Mouse (Mus musculus) limb, embryonic 11.5 days (tissue): ENCODE measurements around the gene Pcbp2. TPM values are rescaled to one million over a fixed set of nuclear protein-coding genes. Genes with fewer than 3 reads are reported as not detected.
A peak's percentile ranks its signal among the peaks of the same experiment; 100 is the strongest.

Source experiments
- ATAC-seq: fragments of 200-750 bp; cut with Nextera tagmentation; 2 replicates; pipeline ENCODE4 v1.8.0; 2017; ENCODE audit warnings: low read depth; ENCODE audit not compliant: insufficient number of reproducible peaks, low FRiP score, low TSS enrichment
- DNase-seq: peaks from one replicate; pipeline ENCODE4 v3.0.0-alpha.2; 2015; ENCODE audit warnings: low spot score
- H3K27ac ChIP-seq: fragments of 300-500 bp; sonication (generic); replicated peaks from 2 replicates; pipeline ENCODE4 v1.5.1; 2014; ENCODE audit warnings: low read depth, mild to moderate bottlenecking, low read length
- H3K27me3 ChIP-seq: fragments of 300-500 bp; sonication (generic); 2 replicates; pipeline ENCODE4 v1.6.1; 2014; ENCODE audit warnings: mild to moderate bottlenecking, low read length, mixed read lengths; ENCODE audit not compliant: control insufficient read depth, insufficient read depth
- H3K36me3 ChIP-seq: fragments of 300-500 bp; sonication (generic); 2 replicates; pipeline ENCODE4 v1.6.1; 2014; ENCODE audit warnings: mild to moderate bottlenecking, low read length, moderate library complexity, mixed read lengths; ENCODE audit not compliant: control insufficient read depth, insufficient read depth
- H3K4me1 ChIP-seq: fragments of 300-500 bp; sonication (generic); 2 replicates; pipeline ENCODE4 v1.6.1; 2014; ENCODE audit warnings: low read length, mixed read lengths; ENCODE audit not compliant: control insufficient read depth, insufficient read depth
- H3K4me2 ChIP-seq: fragments of 300-500 bp; sonication (generic); 2 replicates; pipeline ENCODE4 v1.6.1; 2014; ENCODE audit warnings: low read depth, mild to moderate bottlenecking, moderate library complexity; ENCODE audit not compliant: severe bottlenecking
- H3K4me3 ChIP-seq: fragments of 300-500 bp; sonication (generic); 2 replicates; pipeline ENCODE4 v1.5.1; 2014; ENCODE audit warnings: low read depth, low read length
- H3K9ac ChIP-seq: fragments of 300-500 bp; sonication (generic); 2 replicates; pipeline ENCODE4 v1.6.1; 2014; ENCODE audit warnings: mild to moderate bottlenecking, low read length
- H3K9me3 ChIP-seq: fragments of 300-500 bp; sonication (generic); 2 replicates; pipeline ENCODE4 v1.6.1; 2016; ENCODE audit warnings: low read length; ENCODE audit not compliant: control insufficient read depth
- WGBS: fragments of 180-500 bp; shearing (Covaris S2); extraction: QIAGEN DNeasy Blood & Tissue Kit; methylation state at CpG from one replicate; pipeline ENCODE4 v1.1.7; 2014; 5-methylcytosine and 5-hydroxymethylcytosine counted together
- polyA plus RNA-seq: library from polyadenylated mRNA; unstranded; fragments of >200 nt; fragmentation: Nextera tagmentation; extraction: Ambion mirVana; gene quantifications from 2 replicates; pipeline ENCODE4 v1.2.1, GENCODE M21; 2014

Pcbp2 gene
- polyA plus RNA-seq, 1 experiment from 2014 or later = 287 TPM

- no peaks in the 10 kb centered on the region for H3K36me3 ChIP-seq
- H3K27ac ChIP-seq = no peak overlapping the region
- no peaks in the 10 kb centered on the region for H3K9me3 ChIP-seq
- H3K4me1 ChIP-seq = no peaks in the 10 kb centered on the region
- no peak for ATAC-seq
- no peak overlapping the region for H3K9ac ChIP-seq
- H3K27me3 ChIP-seq = no peaks in the 10 kb centered on the region
- DNase-seq = peak; percentile 93
- WGBS = 48% methylated on average over 2 of the region's 2 CpGs
- H3K4me2 ChIP-seq = no peak overlapping the region
- no peak overlapping the region for H3K4me3 ChIP-seq
These were observed 27.8 kb upstream of the Pcbp2 start for GRCm38 (mm10) chr15:102442490-102442889.

GRCm38 (mm10) chr15:102445146-102445545 lies 25.2 kb upstream of the Pcbp2 start, which contains the start of gene Amhr2:
Amhr2 (plus strand) TSS chr15:102445367.
- no peak within 1 kb of the TSS for H3K4me2 ChIP-seq
- no peak within 1 kb of the TSS for H3K27ac ChIP-seq
- ATAC-seq (no peak), DNase-seq (no peak)
- no peaks in the 10 kb centered on the region for H3K36me3 ChIP-seq
- WGBS = 63% methylated on average over 8 of the region's 8 CpGs
- H3K4me3 ChIP-seq = no peak within 1 kb of the TSS
- no peaks in the 10 kb centered on the region for H3K27me3 ChIP-seq
- no peaks in the 10 kb centered on the region for H3K4me1 ChIP-seq
- no peak within 1 kb of the TSS for H3K9ac ChIP-seq
- no peaks in the 10 kb centered on the region for H3K9me3 ChIP-seq

GRCm38 (mm10) chr15:102446448-102446847 lies 23.9 kb upstream of the Pcbp2 start:
- Histone ChIP-seq H3K27ac (no peak overlapping the region), H3K4me1 (no peaks in the 10 kb centered on the region), H3K36me3 (no peaks in the 10 kb centered on the region), H3K4me2 (no peak overlapping the region), H3K4me3 (no peak overlapping the region), H3K27me3 (no peaks in the 10 kb centered on the region), H3K9me3 (no peaks in the 10 kb centered on the region), H3K9ac (no peak overlapping the region)
- 40% methylated on average over 5 of the region's 6 CpGs for WGBS
- no peak for DNase-seq
- no peak for ATAC-seq

- no peaks in the 10 kb centered on the region for H3K27me3 ChIP-seq
- no peak for DNase-seq
- no peak overlapping the region for H3K4me3 ChIP-seq
- no peaks in the 10 kb centered on the region for H3K36me3 ChIP-seq
- no peaks in the 10 kb centered on the region for H3K9me3 ChIP-seq
- no peaks in the 10 kb centered on the region for H3K4me1 ChIP-seq
- 38% methylated on average over 8 of the region's 8 CpGs for WGBS
- no peak overlapping the region for H3K9ac ChIP-seq
- no peak overlapping the region for H3K27ac ChIP-seq
- no peak for ATAC-seq
- no peak overlapping the region for H3K4me2 ChIP-seq
These were observed 21.0 kb upstream of the Pcbp2 start for GRCm38 (mm10) chr15:102449366-102449765.

GRCm38 (mm10) chr15:102450928-102451327 lies 19.4 kb upstream of the Pcbp2 start:
- DNase-seq = no peak
- WGBS = 43% methylated on average over 7 of the region's 7 CpGs
- H3K27ac ChIP-seq = no peak overlapping the region
- H3K9ac ChIP-seq = no peak overlapping the region
- H3K4me1 ChIP-seq = no peaks in the 10 kb centered on the region
- H3K4me3 ChIP-seq = no peak overlapping the region
- H3K27me3 ChIP-seq = no peaks in the 10 kb centered on the region
- no peaks in the 10 kb centered on the region for H3K36me3 ChIP-seq
- ATAC-seq = no peak
- no peak overlapping the region for H3K4me2 ChIP-seq
- no peaks in the 10 kb centered on the region for H3K9me3 ChIP-seq

- Histone ChIP-seq H3K36me3 (no peaks in the 10 kb centered on the region), H3K27ac (no peak overlapping the region), H3K9me3 (no peaks in the 10 kb centered on the region), H3K9ac (no peak overlapping the region), H3K4me2 (no peak overlapping the region), H3K4me1 (no peaks in the 10 kb centered on the region), H3K4me3 (no peak overlapping the region), H3K27me3 (no peaks in the 10 kb centered on the region)
- WGBS = 83% methylated on average over 26 of the region's 26 CpGs
- DNase-seq (no peak), ATAC-seq (no peak)
These were observed 18.5 kb upstream of the Pcbp2 start for GRCm38 (mm10) chr15:102451666-102452430.

- no peak for DNase-seq
- H3K4me2 ChIP-seq = no peak overlapping the region
- 36% methylated on average over 6 of the region's 6 CpGs for WGBS
- no peak for ATAC-seq
- no peaks in the 10 kb centered on the region for H3K9me3 ChIP-seq
- no peaks in the 10 kb centered on the region for H3K27me3 ChIP-seq
- no peak overlapping the region for H3K9ac ChIP-seq
- no peaks in the 10 kb centered on the region for H3K4me1 ChIP-seq
- no peak overlapping the region for H3K27ac ChIP-seq
- H3K36me3 ChIP-seq = no peaks in the 10 kb centered on the region
- H3K4me3 ChIP-seq = no peak overlapping the region
These were observed 14.3 kb upstream of the Pcbp2 start for GRCm38 (mm10) chr15:102455993-102456392.

GRCm38 (mm10) chr15:102458050-102458736 lies 12.1 kb upstream of the Pcbp2 start:
- ATAC-seq (no peak), DNase-seq (no peak)
- Histone ChIP-seq H3K36me3 (no peaks in the 10 kb centered on the region), H3K4me1 (no peaks in the 10 kb centered on the region), H3K9me3 (no peaks in the 10 kb centered on the region), H3K27me3 (no peaks in the 10 kb centered on the region), H3K4me3 (peak overlapping the region; percentile 42), H3K27ac (no peak overlapping the region), H3K9ac (no peak overlapping the region; the same call in 1 of the 2 replicates), H3K4me2 (peak overlapping the region; percentile 51)
- WGBS = 78% methylated on average over 5 of the region's 5 CpGs
